Mouse (Mus musculus) right cerebral cortex, postnatal 4 days (tissue): ENCODE measurements at regions not wholly inside any gene's neighbourhood (a gene's known extent, or its start where the extent isn't known, plus 50 kb on each side); places are given as distances from the start of the nearest gene placed in this dataset.

Source experiments
- DNase-seq: peaks from one replicate; pipeline ENCODE4 v3.0.0-alpha.2; 2022

GRCm38 (mm10) chr3:39388491-39388890 is 501.8 kb downstream of the Fat4 start:
- DNase-seq = no peak

DNA sequence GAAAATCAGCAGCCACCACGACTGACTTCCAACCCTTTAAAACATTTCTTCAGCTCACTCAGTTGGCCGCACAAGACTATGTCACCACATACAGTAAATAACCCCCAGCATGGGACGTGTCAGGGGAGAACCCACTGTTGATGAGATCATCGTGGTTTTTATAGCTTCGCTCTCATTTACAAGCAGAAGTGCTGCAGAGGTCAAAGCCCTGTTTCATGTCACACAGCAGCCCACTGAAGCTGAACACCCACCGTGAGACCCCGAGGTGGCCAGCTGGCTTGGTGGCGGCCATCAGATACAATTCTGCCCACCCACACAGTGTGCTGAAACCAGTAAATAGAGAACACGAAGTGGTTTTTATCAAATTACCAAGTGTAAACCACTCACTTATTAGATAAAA is 503.7 kb downstream of the Fat4 start:
- no peak for DNase-seq

GRCm38 (mm10) chr3:39392053-39392452 is 505.3 kb downstream of the Fat4 start:
- no peak for DNase-seq

GRCm38 (mm10) chr3:39396672-39397071 is 509.9 kb downstream of the Fat4 start:
- no peak for DNase-seq

GRCm38 (mm10) chr3:39397255-39397654 is 510.5 kb downstream of the Fat4 start:
- no peak for DNase-seq

DNA sequence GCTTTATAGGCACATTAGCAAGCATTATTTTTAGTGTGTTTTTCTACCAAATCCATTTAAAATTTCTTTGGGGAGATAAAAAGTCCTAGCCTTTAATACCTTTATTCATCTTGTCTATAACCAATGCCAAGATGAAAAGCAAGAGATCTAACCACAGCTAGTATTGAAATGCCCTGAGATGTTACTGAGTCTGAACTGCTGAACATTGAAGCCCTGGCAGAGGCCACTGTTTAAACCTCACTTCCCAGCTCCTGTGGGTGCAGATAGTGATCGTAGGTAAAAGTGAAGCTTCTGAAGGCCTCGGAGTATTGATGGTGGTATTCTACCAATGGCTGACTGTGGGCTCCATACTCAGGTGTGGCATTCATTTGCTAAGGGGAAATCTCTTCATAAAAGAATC is 510.9 kb downstream of the Fat4 start:
- no peak for DNase-seq

GRCm38 (mm10) chr3:39424778-39425642 is 538.3 kb downstream of the Fat4 start:
- DNase-seq = no peak

DNA sequence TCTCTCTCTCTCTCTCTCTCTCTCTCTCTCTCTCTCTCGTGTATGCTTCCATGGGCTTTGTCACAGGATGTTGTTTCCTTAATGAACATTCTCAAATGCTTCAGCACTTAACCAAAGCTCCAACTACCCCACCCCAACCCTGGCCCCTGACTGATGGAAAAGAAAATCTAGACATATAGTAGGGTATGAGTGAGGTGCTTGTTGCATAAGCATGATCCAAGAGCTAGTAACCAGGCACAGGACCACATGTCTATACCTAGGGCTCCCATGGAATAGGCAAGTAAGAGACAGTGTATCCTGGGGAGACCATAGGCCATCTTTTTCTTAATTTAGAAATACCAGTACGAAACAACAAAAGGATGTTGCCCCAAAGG is 538.9 kb downstream of the Fat4 start:
- no peak for DNase-seq

- no peak for DNase-seq
Observed at GRCm38 (mm10) chr3:39443328-39443727, 556.6 kb downstream of the Fat4 start.

DNA sequence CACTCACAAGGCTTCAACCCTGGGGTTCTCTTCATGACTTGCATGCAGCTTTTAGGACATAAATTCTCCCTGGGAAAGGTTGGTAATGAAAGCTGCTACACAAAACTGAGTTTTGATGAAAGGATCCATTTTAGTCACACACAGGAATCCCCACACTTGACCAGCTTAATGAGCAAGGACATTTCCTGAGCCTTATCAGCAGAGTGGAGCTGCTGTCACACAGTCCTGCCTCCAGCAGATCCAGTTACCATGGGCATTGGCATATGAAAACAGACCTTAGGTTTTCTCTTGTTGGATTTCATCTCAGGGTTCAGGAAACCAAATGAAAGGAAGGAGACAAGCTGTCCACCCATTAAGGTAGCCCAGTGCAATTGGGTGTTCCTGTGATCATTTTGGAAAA is 568.9 kb downstream of the Fat4 start:
- DNase-seq = no peak

DNA sequence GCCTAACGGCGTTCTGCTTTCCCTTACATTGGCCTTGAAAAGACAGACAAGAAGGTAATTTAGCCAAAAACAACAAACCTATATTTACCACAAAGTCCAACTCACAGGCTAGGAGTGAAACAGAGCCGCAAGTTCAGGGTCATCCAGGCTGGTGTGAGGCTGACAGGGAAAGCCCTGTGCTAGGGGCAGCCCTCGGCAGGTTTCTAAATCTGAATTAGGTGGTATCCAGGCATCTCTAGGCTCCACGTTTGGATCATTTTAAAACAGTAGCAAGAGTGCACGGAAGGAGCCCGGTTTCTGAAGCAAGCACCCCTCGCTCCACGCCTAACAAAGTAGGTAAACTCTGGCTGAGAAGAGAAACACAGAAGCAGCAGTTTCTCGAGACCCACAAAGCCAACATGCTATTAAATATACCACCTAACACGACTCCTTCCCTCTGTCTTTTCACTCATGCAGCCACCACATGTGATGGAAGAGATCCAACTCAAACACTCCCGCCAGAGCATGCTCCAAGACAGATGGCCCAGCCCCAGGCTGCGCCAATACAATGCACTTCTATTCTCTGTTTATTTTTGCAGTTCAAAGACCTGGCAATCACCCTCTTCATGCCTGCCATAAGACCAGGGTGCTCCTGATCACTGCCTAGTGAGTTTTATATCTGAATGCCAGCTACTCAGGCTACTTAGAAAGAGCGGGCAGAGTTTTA is 573.6 kb downstream of the Fat4 start:
- no peak for DNase-seq

DNA sequence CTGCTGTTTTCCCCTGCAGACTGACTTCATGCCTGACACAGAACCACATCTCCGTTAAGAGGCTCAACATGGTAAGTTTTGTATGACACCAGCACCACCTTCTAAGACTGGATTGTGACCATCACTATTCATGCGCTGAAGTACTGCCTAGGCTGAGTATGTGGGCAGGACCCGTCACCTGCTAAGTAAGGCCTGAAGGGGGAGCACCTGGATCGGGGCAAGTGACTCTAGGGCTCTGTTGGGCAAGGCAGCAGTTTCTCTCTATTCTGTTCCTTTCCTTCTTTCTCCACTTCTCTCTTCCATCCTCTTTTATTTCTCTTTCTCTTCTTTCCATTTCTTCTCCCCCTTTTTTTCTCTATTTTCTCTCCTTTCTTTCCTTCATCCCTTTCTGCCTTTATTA is 574.8 kb downstream of the Fat4 start:
- no peak for DNase-seq

DNA sequence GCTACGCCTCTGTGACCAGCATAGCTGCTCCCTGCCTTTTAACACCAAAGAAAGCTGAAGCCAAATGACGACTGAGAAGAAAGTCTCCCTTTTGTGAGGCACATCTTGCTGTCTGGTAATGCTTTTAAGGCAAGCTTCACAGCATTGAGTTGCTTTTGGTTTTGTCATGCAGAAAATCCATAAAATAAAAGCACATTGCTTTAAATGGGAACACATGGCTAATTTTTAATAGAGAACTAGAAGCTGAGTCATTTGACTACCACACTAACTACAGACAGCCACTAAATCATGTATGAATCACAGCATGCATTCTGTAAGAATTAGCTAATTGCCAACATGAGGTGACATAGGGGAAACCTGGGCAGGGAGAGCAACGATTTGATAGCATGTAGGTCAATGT is 579.1 kb downstream of the Fat4 start:
- no peak for DNase-seq

GRCm38 (mm10) chr3:39489392-39489791 is 602.7 kb downstream of the Fat4 start:
- no peak for DNase-seq

- DNase-seq = no peak
Observed at GRCm38 (mm10) chr3:39494363-39494762, 607.6 kb downstream of the Fat4 start.

DNA sequence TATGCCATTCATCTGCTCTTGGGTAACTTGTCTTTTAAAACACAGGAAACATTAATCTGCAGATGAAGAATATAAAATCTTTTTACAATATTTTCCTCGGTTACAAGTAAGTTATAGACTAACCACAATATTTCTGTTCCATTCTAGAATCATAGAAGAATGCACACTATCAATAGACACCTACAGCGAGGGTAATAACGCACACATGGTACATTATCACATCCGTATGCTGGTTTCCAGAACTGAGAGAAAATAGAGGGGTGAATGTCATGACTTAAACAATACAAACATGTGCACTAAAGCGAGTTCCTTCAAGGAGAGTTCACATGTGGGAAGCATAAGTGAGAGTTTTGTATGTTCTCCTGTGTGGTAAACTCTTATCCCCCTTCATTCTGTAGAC is 641.3 kb downstream of the Fat4 start:
- DNase-seq = no peak

DNA sequence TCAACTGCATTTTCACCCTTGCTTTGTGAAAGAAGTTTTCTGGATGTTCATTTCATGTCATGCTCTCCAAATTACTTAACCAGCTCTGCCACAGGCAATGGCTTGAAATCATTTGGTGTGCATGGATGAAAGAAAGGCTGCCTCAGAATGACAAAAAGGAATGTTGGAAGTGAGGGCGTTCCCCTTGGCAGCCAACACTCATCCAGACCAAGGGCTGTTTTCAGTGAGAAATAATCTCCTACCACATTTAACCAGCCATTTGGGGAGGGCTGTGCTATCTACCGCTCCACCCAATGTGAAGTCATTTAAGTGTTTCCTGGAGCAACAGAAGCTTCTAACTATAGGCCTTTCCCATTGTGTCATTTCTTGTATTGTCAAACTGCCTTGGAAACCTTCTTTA is 650.8 kb downstream of the Fat4 start:
- no peak for DNase-seq

DNA sequence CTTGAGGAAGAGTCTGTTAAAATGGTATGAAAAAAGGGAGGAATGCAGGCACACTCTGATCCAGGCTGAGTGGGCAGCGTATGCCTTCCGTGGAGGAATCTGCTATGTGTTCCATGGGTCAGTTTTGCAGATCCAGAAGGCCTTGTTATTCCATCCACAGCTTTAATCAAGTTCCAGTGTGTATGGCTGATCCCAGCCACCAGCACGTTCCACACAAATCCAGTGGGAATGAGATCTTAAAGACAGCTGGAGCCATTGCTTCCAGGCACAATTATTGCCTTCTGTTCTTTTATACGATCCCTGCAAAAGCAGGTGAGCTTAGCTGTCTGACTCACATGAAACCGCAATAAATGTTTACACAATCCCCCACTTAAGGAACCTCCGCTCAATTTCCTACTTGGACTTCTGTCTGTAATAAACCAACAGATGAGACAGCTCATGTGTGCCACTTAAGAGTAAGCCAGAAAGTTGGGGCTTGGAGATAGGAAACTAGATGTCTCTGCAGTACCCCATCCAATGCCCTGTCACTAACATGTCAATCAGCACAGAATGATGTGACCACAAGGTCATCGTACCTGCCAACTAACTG is 653.9 kb downstream of the Fat4 start:
- no peak for DNase-seq

GRCm38 (mm10) chr3:39559460-39560041 is 672.8 kb downstream of the Fat4 start:
- no peak for DNase-seq

DNA sequence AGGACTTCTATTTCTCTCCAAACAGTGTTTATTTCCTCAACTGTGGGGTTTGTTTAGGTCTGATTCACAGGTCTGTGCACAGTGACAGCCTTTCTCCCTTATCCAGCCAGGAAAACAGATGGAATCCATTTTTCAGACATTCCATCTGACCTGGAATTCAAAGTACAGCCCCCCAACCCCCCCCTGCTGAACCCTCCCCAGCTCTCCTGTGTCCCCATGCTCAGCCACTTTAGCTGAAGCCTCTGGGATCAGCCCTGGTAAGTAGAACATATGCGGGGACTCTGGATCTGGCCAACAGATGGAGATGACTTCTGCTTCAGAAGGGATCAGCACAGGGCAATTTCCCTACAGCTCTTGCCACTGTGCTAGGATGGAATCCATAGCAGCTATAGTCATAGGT is 674.2 kb downstream of the Fat4 start:
- DNase-seq = no peak

- DNase-seq = no peak
Observed at GRCm38 (mm10) chr3:39571444-39572237, 684.9 kb downstream of the Fat4 start.

DNA sequence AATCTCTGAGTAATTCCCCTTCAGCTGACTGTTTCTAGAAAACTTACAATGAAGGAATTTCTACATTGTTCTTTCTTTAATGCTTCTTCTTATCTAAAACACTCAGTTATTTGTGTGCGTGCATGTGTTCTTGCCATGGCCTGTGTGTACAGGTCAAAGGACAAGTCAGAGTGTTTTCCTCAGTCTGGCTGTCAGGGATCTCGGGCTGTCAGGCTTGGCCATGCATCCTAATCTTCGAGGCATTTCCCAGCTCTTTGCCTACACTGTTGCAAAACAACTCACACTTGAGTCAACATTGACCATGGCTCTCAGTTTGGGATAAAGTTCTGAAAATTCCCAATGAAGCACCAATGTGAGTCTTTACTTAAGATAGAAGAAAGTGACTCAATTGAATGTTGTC is 688.5 kb downstream of the Fat4 start:
- no peak for DNase-seq

DNA sequence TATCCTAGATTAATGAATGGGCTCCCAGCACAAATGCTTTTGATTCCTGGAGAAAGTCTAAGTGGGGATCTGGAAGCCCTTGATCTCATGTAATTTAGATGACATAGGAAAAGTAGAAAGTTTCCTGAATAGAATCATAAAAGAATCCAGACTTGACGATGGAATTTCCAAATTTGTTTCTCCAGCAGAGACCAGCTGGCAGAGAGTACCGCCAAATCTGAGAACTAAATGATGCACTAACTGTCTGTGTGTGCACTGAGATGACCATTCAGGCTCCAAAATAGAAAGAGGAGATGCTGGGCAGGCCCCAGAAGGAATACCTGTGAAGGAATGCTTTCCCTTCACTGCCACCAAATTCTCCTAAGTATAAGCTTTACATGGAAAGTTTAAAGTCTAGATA is 704.6 kb downstream of the Fat4 start:
- DNase-seq = no peak
